ENCODE assay signal across 24 mouse cellular contexts in the genomic region with DNA sequence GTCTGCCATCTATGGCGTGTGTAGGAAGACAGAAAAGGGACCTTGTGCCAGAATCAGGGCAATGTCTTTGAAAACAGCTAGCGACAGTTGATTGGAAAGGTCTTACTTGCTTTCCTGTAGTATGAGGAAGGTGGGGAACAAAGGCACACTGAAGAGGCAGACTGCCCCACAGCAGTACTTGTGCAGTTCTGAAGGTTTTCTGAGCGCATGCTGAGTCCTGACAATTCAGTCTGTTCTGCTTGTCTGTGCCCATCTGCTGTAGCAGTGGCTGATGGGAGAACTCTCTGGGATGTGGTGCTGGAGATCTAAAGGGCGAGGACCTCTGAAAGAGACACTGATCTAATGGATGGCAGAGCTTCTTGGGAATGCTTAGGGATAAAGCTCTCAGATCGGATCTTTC.
DNase-seq lines count a peak whose midpoint lies in the region; ATAC-seq lines count a peak whose summit lies in the region.
"Had no signal": no experiment of that assay in that cellular context is flagged by ENCODE, and none has a peak within 500 bp of the region (broad histone marks: within the 10 kb centered on the region; RNA-seq: fewer than 3 reads in every experiment).

No protein-coding gene starts in this region.

- H3K9me3 ChIP-seq in midbrain, embryonic 12.5 days = no peaks in the 10 kb centered on the region
- H3K9me3 ChIP-seq in midbrain, embryonic 15.5 days = no peaks in the 10 kb centered on the region
- H3K9me3 ChIP-seq: embryonic facial prominence, embryonic 10.5 days; embryonic facial prominence, embryonic 12.5 days; forebrain, embryonic 13.5 days; forebrain, embryonic 15.5 days had no signal

- H3K4me3 ChIP-seq in midbrain, embryonic 12.5 days = no peak overlapping the region
- no peak overlapping the region for H3K4me3 ChIP-seq in midbrain, embryonic 15.5 days
- H3K4me3 ChIP-seq: embryonic facial prominence, embryonic 10.5 days; embryonic facial prominence, embryonic 12.5 days; forebrain, embryonic 13.5 days; forebrain, embryonic 15.5 days had no signal

- peak; percentile 18 for DNase-seq in cerebellum, postnatal 10 days
- DNase-seq in cerebellum, postnatal 36 days = no peak
- peak; percentile 6 for DNase-seq in retina, postnatal 1 day
- DNase-seq in retina, embryonic 14.5 days (ENCODE audit: low spot score) = no peak
- DNase-seq in gastrocnemius, postnatal 14 days = no peak
- DNase-seq: adrenal gland, adult 8-10 months; adrenal gland, postnatal 14 days; adrenal gland, postnatal 36 days; B cell, adult 2 months; cerebellum, adult 11-12 months; cerebellum, adult 2 months; cerebellum, adult 9-10 months; cerebellum, postnatal 14 days; forebrain, postnatal 0 days had no signal

- H3K36me3 ChIP-seq in midbrain, embryonic 12.5 days = no peaks in the 10 kb centered on the region
- no peaks in the 10 kb centered on the region for H3K36me3 ChIP-seq in midbrain, embryonic 15.5 days (replicated peaks)
- H3K36me3 ChIP-seq: embryonic facial prominence, embryonic 10.5 days; embryonic facial prominence, embryonic 12.5 days; forebrain, embryonic 15.5 days; G1E had no signal

- no peak for ATAC-seq in midbrain, embryonic 12.5 days (ENCODE audit: low FRiP score, low read depth)
- no peak for ATAC-seq in midbrain, embryonic 15.5 days (replicated peaks)
- ATAC-seq: activated CD4-positive, CD25-positive, alpha-beta regulatory T cell, adult 4 months; CD4-positive, CD25-positive, alpha-beta regulatory T cell, adult 4 months; forebrain, embryonic 13.5 days; forebrain, embryonic 15.5 days; forebrain, postnatal 0 days; Patski had no signal

- no peaks in the 10 kb centered on the region; the same call in 1 of the 2 replicates for H3K27me3 ChIP-seq in midbrain, embryonic 12.5 days
- no peaks in the 10 kb centered on the region for H3K27me3 ChIP-seq in midbrain, embryonic 15.5 days (replicated peaks)
- H3K27me3 ChIP-seq: forebrain, embryonic 15.5 days had no signal

- intact Hi-C loops in gastrocnemius, postnatal 14 days (cut with DNase I; ENCODE audit: low total_unique reads) = no loop called here

- H3K9ac ChIP-seq in midbrain, embryonic 12.5 days (replicated peaks) = no peak overlapping the region
- H3K9ac ChIP-seq in midbrain, embryonic 15.5 days = no peak overlapping the region
- H3K9ac ChIP-seq: embryonic facial prominence, embryonic 12.5 days; forebrain, embryonic 13.5 days; forebrain, embryonic 15.5 days; forebrain, postnatal 0 days had no signal

- H3K27ac ChIP-seq in midbrain, embryonic 12.5 days (replicated peaks) = peak overlapping the region; percentile 30; the same call in 1 of the 2 replicates
- H3K27ac ChIP-seq in midbrain, embryonic 15.5 days = no peak overlapping the region
- H3K27ac ChIP-seq: embryonic facial prominence, embryonic 10.5 days; embryonic facial prominence, embryonic 12.5 days; forebrain, embryonic 13.5 days; forebrain, embryonic 15.5 days had no signal

- H3K4me2 ChIP-seq in midbrain, embryonic 12.5 days (replicated peaks) = no peak overlapping the region
- H3K4me2 ChIP-seq in midbrain, embryonic 15.5 days = no peak overlapping the region
- H3K4me2 ChIP-seq: embryonic facial prominence, embryonic 12.5 days; forebrain, embryonic 13.5 days; forebrain, embryonic 15.5 days had no signal

- H3K4me1 ChIP-seq in midbrain, embryonic 12.5 days = no peaks in the 10 kb centered on the region
- H3K4me1 ChIP-seq in midbrain, embryonic 15.5 days = no peaks in the 10 kb centered on the region
- H3K4me1 ChIP-seq: embryonic facial prominence, embryonic 10.5 days; embryonic facial prominence, embryonic 12.5 days; forebrain, embryonic 13.5 days; forebrain, embryonic 15.5 days had no signal

- 59% methylated on average over 5 of the region's 5 CpGs for WGBS in midbrain, embryonic 12.5 days
- 53% methylated on average over 5 of the region's 5 CpGs for WGBS in midbrain, embryonic 15.5 days

Comparison
In these comparisons a context has a peak if more than half of its experiments do, and no peak if none do; other contexts are left out.
1. DNase-seq: peak in cerebellum, postnatal 10 days (2 of 2) and retina, postnatal 1 day (single experiment); none in cerebellum, postnatal 36 days (0 of 2), retina, embryonic 14.5 days (single experiment) and gastrocnemius, postnatal 14 days (single experiment).